Mouse (Mus musculus): ENCODE measurements at regions not wholly inside any gene's neighbourhood (a gene's known extent, or its start where the extent isn't known, plus 50 kb on each side); places are given as distances from the start of the nearest gene placed in this dataset.

DNA sequence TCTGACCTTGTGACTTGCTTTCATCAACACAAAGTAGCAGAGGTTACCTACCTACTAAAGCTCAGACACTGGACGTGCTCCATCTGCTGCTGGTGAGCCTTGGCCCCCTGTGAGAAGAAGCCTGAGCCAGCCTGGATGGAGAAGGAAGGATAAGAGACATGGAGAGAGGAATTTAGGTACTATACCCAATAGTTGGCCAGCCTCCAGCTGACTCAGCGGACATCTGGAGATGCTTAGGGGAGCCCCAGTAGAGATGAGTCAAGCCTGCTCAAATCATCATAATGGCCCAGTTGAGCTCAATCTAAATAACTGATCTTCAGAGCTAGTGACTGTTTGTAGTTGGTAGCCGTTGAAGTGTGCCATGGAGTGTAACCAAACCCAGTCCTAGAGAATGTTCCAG, 53.7 kb upstream of the Ripply2 start:
- intact Hi-C loops (cut with DNase I), result no loop called here
- peak; percentile 37 to 42 for DNase-seq (ENCODE audit: low spot score in 2 of 2)

DNA sequence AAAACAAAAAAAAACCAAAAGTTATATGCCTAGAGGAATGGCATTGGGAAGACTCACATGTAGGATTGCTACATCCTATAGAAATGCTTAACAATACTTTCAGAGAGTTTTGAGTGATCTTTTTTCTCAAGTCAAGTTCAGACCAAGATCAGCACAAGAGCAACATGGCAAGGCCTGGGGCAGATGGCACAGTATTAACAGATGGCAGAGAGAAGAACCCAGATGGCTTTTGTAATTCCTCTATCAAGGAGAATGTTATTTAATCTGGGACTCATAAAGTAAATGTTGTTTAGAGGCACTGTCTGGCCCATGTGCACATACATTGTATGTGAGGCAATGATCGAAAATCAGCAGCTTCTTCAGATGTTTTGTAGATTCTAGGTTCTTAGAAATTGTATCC, 58.3 kb upstream of the Ripply2 start:
- intact Hi-C loops (cut with DNase I), result no loop called here
- DNase-seq (ENCODE audit: low spot score in 2 of 2), result no peak

DNA sequence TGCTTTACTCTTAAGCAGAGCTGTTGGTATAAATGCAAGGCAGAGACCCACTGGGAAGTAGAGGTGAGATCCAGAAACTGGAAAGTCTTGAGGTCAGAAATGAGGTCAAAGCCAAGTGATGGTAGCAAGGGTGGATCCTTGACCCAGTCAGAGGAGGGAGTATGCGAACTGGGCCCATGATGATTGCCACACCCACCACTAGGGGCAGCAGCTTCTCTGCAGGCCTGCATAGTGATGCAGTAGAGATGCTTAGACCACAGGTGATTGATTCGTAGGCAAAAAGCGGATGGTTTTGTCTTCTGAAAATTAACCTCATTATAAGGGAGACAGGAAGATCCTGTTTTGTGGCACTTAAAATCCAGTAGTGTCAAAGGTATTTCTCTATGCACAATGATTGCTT, 59.6 kb upstream of the Ripply2 start:
- intact Hi-C loops (cut with DNase I), result no loop called here
- no peak for DNase-seq (ENCODE audit: low spot score in 2 of 2)

DNA sequence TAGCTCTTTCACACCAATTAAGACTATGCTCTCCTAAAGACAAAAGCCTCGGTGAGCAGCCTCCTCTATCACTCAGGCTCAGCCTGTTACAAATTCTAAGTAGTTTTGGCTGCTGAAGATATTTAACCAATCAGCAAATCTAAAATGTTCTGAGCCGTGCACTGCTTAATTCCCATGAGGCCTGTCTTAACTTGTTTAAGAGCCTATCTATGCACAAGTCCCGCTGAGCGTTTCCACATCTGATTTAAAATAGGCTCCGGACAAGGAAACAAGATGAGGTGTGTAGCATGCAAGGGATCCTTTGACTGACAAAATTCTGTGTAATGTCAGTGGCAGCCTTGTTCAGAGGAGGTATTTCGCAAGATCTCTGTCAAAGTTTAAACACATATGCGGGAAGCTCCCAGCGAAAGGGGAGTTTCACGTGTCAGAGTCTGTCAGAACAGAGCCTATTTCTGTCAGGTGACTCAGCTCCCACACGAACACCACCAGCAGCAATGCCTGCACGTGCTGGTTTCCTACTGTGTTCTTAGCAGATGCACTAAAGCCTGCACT, 63.3 kb upstream of the Ripply2 start:
- intact Hi-C loops (cut with DNase I), result no loop called here
- DNase-seq (ENCODE audit: low spot score in 2 of 2), result peak in 1 of 2 experiments; percentile 11

DNA sequence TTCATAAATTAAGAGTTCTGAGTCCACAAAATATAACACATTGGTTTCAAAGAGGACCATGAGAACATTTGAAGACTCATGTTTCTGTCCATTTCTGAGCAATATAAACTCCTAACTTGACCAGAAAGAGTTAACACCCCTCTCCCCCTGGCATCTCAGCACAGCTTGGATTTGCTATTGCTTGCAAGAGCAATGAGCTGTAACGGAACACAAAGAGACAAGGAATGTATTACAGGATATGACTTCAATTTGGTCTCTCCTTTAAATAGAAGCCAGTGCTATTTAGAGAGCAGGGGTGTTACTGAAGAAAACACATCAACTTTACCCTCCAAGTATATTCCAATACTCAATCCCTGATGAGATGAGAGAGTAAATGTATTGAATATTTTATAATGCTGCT, 65.5 kb upstream of the Ripply2 start:
- intact Hi-C loops (cut with DNase I), result no loop called here
- no peak for DNase-seq (ENCODE audit: low spot score in 2 of 2)

DNA sequence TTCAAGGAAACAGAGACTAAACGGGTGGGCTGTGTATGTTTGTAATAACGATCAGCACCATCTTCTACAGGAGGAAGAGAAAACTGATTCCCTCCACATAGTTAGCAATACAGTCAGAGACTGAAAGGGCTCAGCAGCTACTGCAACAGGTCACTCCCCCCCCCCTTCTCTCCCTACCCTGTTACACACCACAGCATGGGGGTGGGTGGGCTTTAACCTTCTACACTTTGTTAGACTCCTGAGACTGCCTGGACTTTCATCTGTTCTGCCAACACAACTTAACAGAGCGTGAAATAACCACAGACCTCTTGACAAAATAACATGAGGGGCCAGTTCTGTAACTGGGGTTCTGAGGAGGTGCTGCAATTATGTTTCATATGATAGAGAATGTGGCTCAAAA, 50.7 kb upstream of the Snap91 start:
- intact Hi-C loops (cut with DNase I), result no loop called here
- DNase-seq (ENCODE audit: low spot score in 2 of 2), result no peak
